Mouse (Mus musculus) ES-CJ7 (cell line): ENCODE measurements around the gene Olfr1178.

Source experiments
- DNase-seq: peaks from one replicate; pipeline ENCODE4 v3.0.0; 2011; ENCODE audit warnings: low read depth, low spot score

The Olfr1178 gene

DNA sequence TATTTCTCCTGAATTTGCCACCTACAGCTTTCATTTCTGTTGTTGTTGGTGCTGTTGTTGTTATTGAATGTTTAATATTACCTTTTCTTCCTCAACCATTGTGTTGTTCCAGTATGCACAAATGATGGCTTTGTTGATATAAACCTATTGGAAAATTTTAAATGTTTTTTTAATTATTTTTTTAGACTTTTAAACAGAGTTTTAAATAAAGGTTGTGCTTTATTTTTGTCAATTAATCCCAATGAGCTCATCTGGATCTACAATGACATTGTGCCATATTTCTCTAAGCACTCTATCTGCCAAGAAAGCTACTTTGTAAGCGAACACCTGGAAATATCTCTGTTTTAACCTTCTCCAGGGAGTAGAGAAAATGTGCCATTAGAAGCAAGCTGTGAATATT is at the start of gene Olfr1178:
Gene Olfr1178 (plus strand): TSS at position 301 of the 400 bp plus-strand sequence.
- no peak for DNase-seq

DNA sequence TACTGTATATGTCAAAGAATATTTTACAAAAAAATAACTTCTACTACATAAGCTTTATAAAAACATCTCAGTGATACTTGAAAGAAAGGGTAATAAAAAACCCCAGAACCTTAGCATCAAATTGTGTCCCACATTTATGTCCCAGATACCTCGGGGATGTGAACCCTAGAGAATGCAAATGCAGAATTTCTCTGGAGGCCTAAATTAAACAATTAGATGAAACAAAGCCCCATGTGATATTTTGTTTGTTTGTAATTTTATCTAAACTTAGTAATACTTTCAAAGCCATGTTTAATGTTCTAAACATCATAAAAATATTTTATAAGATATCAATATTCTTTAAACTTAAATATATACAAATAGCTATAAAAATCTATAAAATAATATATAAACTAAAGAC is 40.5 kb upstream of the Olfr1178 start, which contains the start of gene Olfr1177-ps:
Gene Olfr1177-ps (minus strand): TSS at position 101 of the 400 bp plus-strand sequence.
- no peak for DNase-seq

- peak; percentile 18 for DNase-seq
Observed at GRCm38 (mm10) chr2:88356304-88356703, 30.6 kb upstream of the Olfr1178 start.

GRCm38 (mm10) chr2:88406353-88406752 is 19.5 kb downstream of the Olfr1178 start, which contains the start of gene Olfr1179:
Gene Olfr1179 (minus strand): TSS chr2:88406453.
- DNase-seq: no peak

DNA sequence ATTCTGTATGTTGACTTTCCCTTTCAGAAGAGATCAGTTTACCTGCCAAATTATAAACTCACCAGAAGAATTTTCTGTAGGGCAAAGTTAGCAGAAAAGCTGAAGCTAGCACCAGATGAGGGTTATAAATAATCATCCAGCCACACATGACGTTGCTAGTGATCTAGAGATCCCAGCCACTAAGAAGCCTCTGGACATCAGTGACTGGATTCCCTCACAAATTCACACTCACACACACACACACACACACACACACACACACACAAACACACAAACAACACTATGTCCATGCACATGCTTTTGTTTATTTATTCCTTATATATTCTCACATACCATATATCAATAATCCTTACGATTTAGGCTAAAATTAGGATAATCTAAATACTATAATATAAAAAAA is 32.2 kb downstream of the Olfr1178 start, which contains the start of gene Olfr1180:
Gene Olfr1180 (minus strand): TSS at position 101 of the 400 bp plus-strand sequence.
- DNase-seq: no peak

DNA sequence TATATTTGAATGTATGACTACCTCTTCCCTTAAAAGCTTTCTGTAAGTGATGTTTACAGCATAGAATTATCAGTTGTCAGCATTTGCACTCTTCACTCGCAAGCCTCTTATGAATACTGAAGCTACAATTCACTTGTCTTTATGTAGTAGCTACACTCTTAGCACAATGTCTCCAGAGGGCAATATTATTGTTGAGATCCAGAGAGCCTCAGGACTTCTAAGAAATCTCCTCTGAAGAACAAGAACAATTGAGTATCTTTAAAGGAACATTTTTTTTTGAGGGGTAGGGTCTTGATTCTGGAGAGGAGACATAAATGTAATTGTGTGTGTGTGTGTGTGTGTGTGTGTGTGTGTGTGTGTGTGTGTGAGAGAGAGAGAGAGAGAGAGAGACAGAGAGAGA is 39.2 kb downstream of the Olfr1178 start, which contains the start of gene Olfr1181:
Gene Olfr1181 (minus strand): TSS at position 101 of the 400 bp plus-strand sequence.
- no peak for DNase-seq

- DNase-seq: no peak
Observed at GRCm38 (mm10) chr2:88449031-88449430, 62.2 kb downstream of the Olfr1178 start, which contains the start of gene Gm13757. Gene Gm13757 (minus strand): TSS chr2:88449131.
